Mouse (Mus musculus): ENCODE measurements around the gene Lcmt1.
A peak's percentile ranks its signal among the peaks of the same experiment; 100 is the strongest.

Gene Lcmt1

GRCm38 (mm10) chr7:123452551-123452950, 83.0 kb downstream of the Lcmt1 start:
- DNase-seq (ENCODE audit: inconsistent age in 2 of 2, low spot score in 1 of 2), result peak in 1 of 2 experiments; percentile 29

- DNase-seq (ENCODE audit: inconsistent age in 2 of 2, low spot score in 1 of 2), result no peak
Measured at GRCm38 (mm10) chr7:123453066-123453465, 83.5 kb downstream of the Lcmt1 start.

- peak in 1 of 2 experiments; percentile 50 for DNase-seq (ENCODE audit: inconsistent age in 2 of 2, low spot score in 1 of 2)
Measured at GRCm38 (mm10) chr7:123455088-123455487, 85.5 kb downstream of the Lcmt1 start.

- DNase-seq (ENCODE audit: inconsistent age in 2 of 2, low spot score in 1 of 2), result no peak
Measured at GRCm38 (mm10) chr7:123458309-123458708, 88.7 kb downstream of the Lcmt1 start.

GRCm38 (mm10) chr7:123459247-123459646, 89.7 kb downstream of the Lcmt1 start:
- DNase-seq (ENCODE audit: inconsistent age in 2 of 2, low spot score in 1 of 2), result no peak

- peak in 1 of 2 experiments; percentile 17 for DNase-seq (ENCODE audit: inconsistent age in 2 of 2, low spot score in 1 of 2)
Measured at GRCm38 (mm10) chr7:123461316-123461715, 91.7 kb downstream of the Lcmt1 start.

- peak; percentile 20 to 55 for DNase-seq (ENCODE audit: inconsistent age in 2 of 2, low spot score in 1 of 2)
Measured at GRCm38 (mm10) chr7:123462070-123462501, 92.5 kb downstream of the Lcmt1 start, which contains the start of gene Aqp8. TSS of gene Aqp8 (plus strand) at chr7:123462291.

GRCm38 (mm10) chr7:123463569-123463968, 94.0 kb downstream of the Lcmt1 start:
- no peak for DNase-seq (ENCODE audit: inconsistent age in 2 of 2, low spot score in 1 of 2)

GRCm38 (mm10) chr7:123465692-123466387, 96.3 kb downstream of the Lcmt1 start:
- peak; percentile 60 to 91 for DNase-seq (ENCODE audit: inconsistent age in 2 of 2, low spot score in 1 of 2)

GRCm38 (mm10) chr7:123467961-123468360, 98.4 kb downstream of the Lcmt1 start:
- no peak for DNase-seq (ENCODE audit: inconsistent age in 2 of 2, low spot score in 1 of 2)
